Comparison of ENCODE assay signal across 9 mouse cellular contexts in the genomic region with DNA sequence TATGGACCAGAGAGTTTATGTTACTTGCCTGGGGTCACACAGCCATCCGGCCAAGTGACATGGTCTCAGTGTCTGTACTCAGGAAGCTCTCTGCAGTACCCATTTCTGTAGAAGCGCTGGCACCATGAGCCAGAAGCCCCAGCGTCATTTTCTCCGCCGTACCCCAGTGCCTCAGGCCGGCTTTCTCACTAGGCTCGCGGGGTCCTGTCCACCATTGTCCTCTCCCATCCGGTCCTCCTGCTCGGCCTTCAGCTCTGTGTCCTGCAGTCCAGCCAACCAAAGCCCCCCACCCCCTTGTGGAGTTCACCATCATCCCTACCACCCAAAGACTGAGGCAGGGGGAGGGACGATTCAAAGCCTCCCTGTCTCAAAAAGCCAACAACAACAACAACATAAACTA. TPM values are rescaled to one million over a fixed set of nuclear protein-coding genes. Genes with fewer than 3 reads are reported as not detected.
DNase-seq lines count a peak whose midpoint lies in the region; ATAC-seq and TF ChIP-seq lines count a peak whose summit lies in the region.
"Had no signal": no experiment of that assay in that cellular context is flagged by ENCODE, and none has a peak within 500 bp of the region (broad histone marks: within the 10 kb centered on the region; RNA-seq: fewer than 3 reads in every experiment).

No protein-coding gene starts in this region.

- H3K9ac ChIP-seq in neural tube, embryonic 12.5 days, result no peak overlapping the region
- H3K9ac ChIP-seq in hindbrain, postnatal 0 days (replicated peaks; ENCODE audit: low read length), result peak overlapping the region; percentile 45; the same call in 1 of the 2 replicates

- no peak overlapping the region for H3K4me3 ChIP-seq in neural tube, embryonic 12.5 days
- H3K4me3 ChIP-seq in hindbrain, postnatal 0 days (ENCODE audit: low read length), result no peak overlapping the region

- 84% methylated on average over 11 of the region's 11 CpGs for WGBS in neural tube, embryonic 12.5 days
- WGBS in hindbrain, postnatal 0 days, result 84% methylated on average over 11 of the region's 11 CpGs

- H3K4me1 ChIP-seq in neural tube, embryonic 12.5 days, result peaks cover 53% of the 10 kb centered on the region
- H3K4me1 ChIP-seq in hindbrain, postnatal 0 days (ENCODE audit: insufficient read depth, low read length), result peaks cover 24% of the 10 kb centered on the region

- DNase-seq in gastrocnemius, postnatal 25 days, result peak; percentile 13
- DNase-seq in gastrocnemius, postnatal 4 days (ENCODE audit: low spot score in 2 of 2), result no peak
- DNase-seq in neural tube, embryonic 10.5 days (ENCODE audit: extremely low spot score, low spot score), result no peak
- no peak for DNase-seq in hindbrain, postnatal 0 days (ENCODE audit: low spot score)
- peak; percentile 45 for DNase-seq in testis, postnatal 10 days (ENCODE audit: low spot score)
- DNase-seq in lung, adult 18-20 months, result no peak
- DNase-seq in layer of hippocampus, adult 9-10 months (ENCODE audit: low spot score), result no peak

- no peak for ATAC-seq in neural tube, embryonic 12.5 days (ENCODE audit: low FRiP score, low read depth)
- no peak for ATAC-seq in hindbrain, postnatal 0 days

- no peaks in the 10 kb centered on the region for H3K9me3 ChIP-seq in neural tube, embryonic 12.5 days
- H3K9me3 ChIP-seq in hindbrain, postnatal 0 days (ENCODE audit: low read length), result no peaks in the 10 kb centered on the region

- no peak overlapping the region for H3K27ac ChIP-seq in neural tube, embryonic 12.5 days
- H3K27ac ChIP-seq in hindbrain, postnatal 0 days, result no peak overlapping the region

- peak overlapping the region; percentile 80 for H3K4me2 ChIP-seq in neural tube, embryonic 12.5 days (replicated peaks)
- H3K4me2 ChIP-seq in hindbrain, postnatal 0 days (ENCODE audit: low read depth, low read length), result peak overlapping the region; percentile 91; the same call in 1 of the 2 replicates
- H3K4me2 ChIP-seq: liver, embryonic 11.5 days had no signal

- peaks cover 26% of the 10 kb centered on the region for H3K27me3 ChIP-seq in neural tube, embryonic 12.5 days (replicated peaks)
- no peaks in the 10 kb centered on the region for H3K27me3 ChIP-seq in hindbrain, postnatal 0 days (ENCODE audit: insufficient read depth, low read length)

- no peaks in the 10 kb centered on the region for H3K36me3 ChIP-seq in neural tube, embryonic 12.5 days
- no peaks in the 10 kb centered on the region for H3K36me3 ChIP-seq in hindbrain, postnatal 0 days (ENCODE audit: insufficient read depth, low read length)

- TF ChIP-seq CTCF in hindbrain, postnatal 0 days (IDR thresholded peaks at IDR 0.05; ENCODE audit: low read depth), result no peak

RNA-seq across cellular contexts. Expression of gene Car11, which starts 2.0 kb away (rescaled TPM):
- total RNA-seq in gastrocnemius, postnatal 25 days (2021), result 10 to 100 TPM in 1 of 2 experiments, 1 to 10 TPM in 1; 4.9 to 11.2 TPM
- 1 to 10 TPM; 4.6 to 4.9 TPM for total RNA-seq in gastrocnemius, postnatal 4 days (2021)
- 35.5 and 36.6 TPM in 2 replicates for polyA plus RNA-seq in neural tube, embryonic 12.5 days (2016; fragmentation: Nextera tagmentation; extraction: Ambion mirVana)
- 89.4 and 91.0 TPM in 2 replicates for total RNA-seq in hindbrain, postnatal 0 days (2014; rRNA removed)
- 76.9 and 78.2 TPM in 2 replicates for polyA plus RNA-seq in hindbrain, postnatal 0 days (2015; fragmentation: Nextera tagmentation; extraction: Ambion mirVana)

RNA-seq across cellular contexts. Expression of gene Dbp, which starts 3.3 kb away (rescaled TPM):
- total RNA-seq in gastrocnemius, postnatal 25 days (2021), result 100 to 1,000 TPM in 1 of 2 experiments, 10 to 100 TPM in 1; 14.3 to 121 TPM
- 10 to 100 TPM; 22.1 to 26.9 TPM for total RNA-seq in gastrocnemius, postnatal 4 days (2021)
- 4.1 TPM in 2 replicates for polyA plus RNA-seq in neural tube, embryonic 12.5 days (2016; fragmentation: Nextera tagmentation; extraction: Ambion mirVana)
- total RNA-seq in hindbrain, postnatal 0 days (2014; rRNA removed), result 4.2 and 12.2 TPM in 2 replicates
- 4.6 and 5.3 TPM in 2 replicates for polyA plus RNA-seq in hindbrain, postnatal 0 days (2015; fragmentation: Nextera tagmentation; extraction: Ambion mirVana)

RNA-seq across cellular contexts. Expression of gene Sec1, which starts 7.4 kb away (rescaled TPM):
- total RNA-seq in gastrocnemius, postnatal 25 days (2021), result under 1 TPM in 1 of 2 experiments, not detected in 1; 0.16 TPM
- total RNA-seq in gastrocnemius, postnatal 4 days (2021), result under 1 TPM; 0.23 to 0.39 TPM
- polyA plus RNA-seq in neural tube, embryonic 12.5 days (2016; fragmentation: Nextera tagmentation; extraction: Ambion mirVana), result 1.0 and 1.2 TPM in 2 replicates
- total RNA-seq in hindbrain, postnatal 0 days (2014; rRNA removed), result 0.68 and 0.79 TPM in 2 replicates
- 0.35 and 0.48 TPM in 2 replicates for polyA plus RNA-seq in hindbrain, postnatal 0 days (2015; fragmentation: Nextera tagmentation; extraction: Ambion mirVana)

RNA-seq across cellular contexts. Expression of gene Rpl18, which starts 13.7 kb away (rescaled TPM):
- 100 to 1,000 TPM; 433 to 449 TPM for total RNA-seq in gastrocnemius, postnatal 25 days (2021)
- total RNA-seq in gastrocnemius, postnatal 4 days (2021), result 1,000 to 10,000 TPM in 1 of 2 experiments, 100 to 1,000 TPM in 1; 1,000 to 1,132 TPM
- 665 and 700 TPM in 2 replicates for polyA plus RNA-seq in neural tube, embryonic 12.5 days (2016; fragmentation: Nextera tagmentation; extraction: Ambion mirVana)
- total RNA-seq in hindbrain, postnatal 0 days (2014; rRNA removed), result 999 and 1,175 TPM in 2 replicates
- 519 and 535 TPM in 2 replicates for polyA plus RNA-seq in hindbrain, postnatal 0 days (2015; fragmentation: Nextera tagmentation; extraction: Ambion mirVana)

RNA-seq across cellular contexts. Expression of gene Sphk2, which starts 16.2 kb away (rescaled TPM):
- total RNA-seq in gastrocnemius, postnatal 25 days (2021), result 10 to 100 TPM in 1 of 2 experiments, 1 to 10 TPM in 1; 8.5 to 12.7 TPM
- 10 to 100 TPM; 17.4 to 17.9 TPM for total RNA-seq in gastrocnemius, postnatal 4 days (2021)
- 28.0 and 29.0 TPM in 2 replicates for polyA plus RNA-seq in neural tube, embryonic 12.5 days (2016; fragmentation: Nextera tagmentation; extraction: Ambion mirVana)
- total RNA-seq in hindbrain, postnatal 0 days (2014; rRNA removed), result 27.4 and 31.6 TPM in 2 replicates
- polyA plus RNA-seq in hindbrain, postnatal 0 days (2015; fragmentation: Nextera tagmentation; extraction: Ambion mirVana), result 17.8 and 18.5 TPM in 2 replicates

Comparison
In these comparisons a context has a peak if more than half of its experiments do, and no peak if none do; other contexts are left out.
1. DNase-seq: peak in gastrocnemius, postnatal 25 days (single experiment) and testis, postnatal 10 days (single experiment); none in gastrocnemius, postnatal 4 days (0 of 2), neural tube, embryonic 10.5 days (single experiment), hindbrain, postnatal 0 days (single experiment), lung, adult 18-20 months (0 of 2) and layer of hippocampus, adult 9-10 months (single experiment).